Mouse (Mus musculus): Measurements from ENCODE around the gene St7.

- no peak for TF ChIP-seq POLR2A (IDR thresholded peaks at IDR 0.05; ENCODE audit: borderline replicate concordance, extremely low read depth, insufficient read depth, insufficient read length, poor library complexity, severe bottlenecking)
- no peak for TF ChIP-seq CTCF (IDR thresholded peaks at IDR 0.05; ENCODE audit: borderline replicate concordance, extremely low read depth, insufficient read depth, insufficient read length)
Observed at GRCm38 (mm10) chr6:17837676-17838075, 144.9 kb downstream of the St7 start.
